Mouse (Mus musculus): ENCODE measurements around the gene Gm47969. TPM values are rescaled to one million over a fixed set of nuclear protein-coding genes. Genes with fewer than 3 reads are reported as not detected.
"Not testable (repeated sequence)": the region's sequence is repeated elsewhere in the genome, so short reads cannot be mapped to it uniquely, and the experiment has no call there.

Gene Gm47969
- not detected in 2 replicates for polyA plus RNA-seq (2015; fragmentation: Nextera tagmentation; extraction: Ambion mirVana)

GRCm38 (mm10) chr1:83044882-83045427 is at the start of gene Gm47969:
Gene Gm47969 (plus strand): TSS chr1:83044932.
- H3K4me3 ChIP-seq (replicated peaks; ENCODE audit: low read length): no peak within 1 kb of the TSS
- H3K27ac ChIP-seq (ENCODE audit: low read length): no peak within 1 kb of the TSS
- no peaks in the 10 kb centered on the region for H3K4me1 ChIP-seq (replicated peaks; ENCODE audit: control insufficient read depth, insufficient read depth, low read length)
- H3K27me3 ChIP-seq (replicated peaks; ENCODE audit: control insufficient read depth, insufficient read depth, low read length): no peaks in the 10 kb centered on the region
- WGBS: 86% methylated on average over 5 of the region's 5 CpGs
- H3K36me3 ChIP-seq (ENCODE audit: control insufficient read depth, insufficient read depth): no peaks in the 10 kb centered on the region
- no peak for ATAC-seq
- no peak within 1 kb of the TSS for H3K9ac ChIP-seq (replicated peaks; ENCODE audit: low read depth, low read length)
- H3K9me3 ChIP-seq (ENCODE audit: control insufficient read depth, low read length): no peaks in the 10 kb centered on the region
- no peak within 1 kb of the TSS for H3K4me2 ChIP-seq (ENCODE audit: low read length)

GRCm38 (mm10) chr1:83000306-83000705 is 44.4 kb upstream of the Gm47969 start, which contains the start of gene Gm47959:
Gene Gm47959 (plus strand): TSS chr1:83000548.
- not testable (repeated sequence) for H3K4me1 ChIP-seq (replicated peaks; ENCODE audit: control insufficient read depth, insufficient read depth, low read length); H3K4me3 ChIP-seq (replicated peaks; ENCODE audit: low read length); H3K27ac ChIP-seq (ENCODE audit: low read length); H3K9ac ChIP-seq (replicated peaks; ENCODE audit: low read depth, low read length); H3K27me3 ChIP-seq (replicated peaks; ENCODE audit: control insufficient read depth, insufficient read depth, low read length); ATAC-seq; H3K9me3 ChIP-seq (ENCODE audit: control insufficient read depth, low read length); H3K36me3 ChIP-seq (ENCODE audit: control insufficient read depth, insufficient read depth); H3K4me2 ChIP-seq (ENCODE audit: low read length)
- 96% methylated on average over 8 of the region's 9 CpGs for WGBS

GRCm38 (mm10) chr1:83006218-83007179 is 38.2 kb upstream of the Gm47969 start:
- Histone ChIP-seq H3K9me3 (ENCODE audit: control insufficient read depth, low read length) (no peaks in the 10 kb centered on the region), H3K4me3 (replicated peaks; ENCODE audit: low read length) (no peak overlapping the region), H3K4me2 (ENCODE audit: low read length) (no peak overlapping the region), H3K4me1 (replicated peaks; ENCODE audit: control insufficient read depth, insufficient read depth, low read length) (0 out of 2 replicates have a peak, but pooled peaks cover 4% of the 10 kb centered on the region), H3K27ac (ENCODE audit: low read length) (no peak overlapping the region), H3K27me3 (replicated peaks; ENCODE audit: control insufficient read depth, insufficient read depth, low read length) (no peaks in the 10 kb centered on the region), H3K36me3 (ENCODE audit: control insufficient read depth, insufficient read depth) (no peaks in the 10 kb centered on the region), H3K9ac (replicated peaks; ENCODE audit: low read depth, low read length) (no peak overlapping the region)
- ATAC-seq: no peak
- 84% methylated on average over 8 of the region's 8 CpGs for WGBS

- Histone ChIP-seq H3K4me1 (replicated peaks; ENCODE audit: control insufficient read depth, insufficient read depth, low read length) (0 out of 2 replicates have a peak, but pooled peaks cover 4% of the 10 kb centered on the region), H3K4me3 (replicated peaks; ENCODE audit: low read length) (no peak overlapping the region), H3K27ac (ENCODE audit: low read length) (no peak overlapping the region), H3K36me3 (ENCODE audit: control insufficient read depth, insufficient read depth) (no peaks in the 10 kb centered on the region), H3K9ac (replicated peaks; ENCODE audit: low read depth, low read length) (no peak overlapping the region), H3K27me3 (replicated peaks; ENCODE audit: control insufficient read depth, insufficient read depth, low read length) (no peaks in the 10 kb centered on the region), H3K4me2 (ENCODE audit: low read length) (no peak overlapping the region), H3K9me3 (ENCODE audit: control insufficient read depth, low read length) (no peaks in the 10 kb centered on the region)
- ATAC-seq: peak; percentile 86
- WGBS: 67% methylated on average over 6 of the region's 6 CpGs
Observed at GRCm38 (mm10) chr1:83007471-83007870, 37.3 kb upstream of the Gm47969 start.

- no peaks in the 10 kb centered on the region for H3K4me1 ChIP-seq (replicated peaks; ENCODE audit: control insufficient read depth, insufficient read depth, low read length)
- no peaks in the 10 kb centered on the region for H3K27me3 ChIP-seq (replicated peaks; ENCODE audit: control insufficient read depth, insufficient read depth, low read length)
- no peak overlapping the region for H3K27ac ChIP-seq (ENCODE audit: low read length)
- no peak overlapping the region for H3K4me3 ChIP-seq (replicated peaks; ENCODE audit: low read length)
- 96% methylated on average over 3 of the region's 3 CpGs for WGBS
- no peak overlapping the region for H3K9ac ChIP-seq (replicated peaks; ENCODE audit: low read depth, low read length)
- no peak for ATAC-seq
- no peaks in the 10 kb centered on the region for H3K36me3 ChIP-seq (ENCODE audit: control insufficient read depth, insufficient read depth)
- no peaks in the 10 kb centered on the region for H3K9me3 ChIP-seq (ENCODE audit: control insufficient read depth, low read length)
- no peak overlapping the region for H3K4me2 ChIP-seq (ENCODE audit: low read length)
Observed at GRCm38 (mm10) chr1:83014477-83014876, 30.3 kb upstream of the Gm47969 start.

- no peak overlapping the region for H3K9ac ChIP-seq (replicated peaks; ENCODE audit: low read depth, low read length)
- H3K4me3 ChIP-seq (replicated peaks; ENCODE audit: low read length): no peak overlapping the region
- no peaks in the 10 kb centered on the region for H3K9me3 ChIP-seq (ENCODE audit: control insufficient read depth, low read length)
- no peaks in the 10 kb centered on the region for H3K4me1 ChIP-seq (replicated peaks; ENCODE audit: control insufficient read depth, insufficient read depth, low read length)
- ATAC-seq: no peak
- H3K27ac ChIP-seq (ENCODE audit: low read length): no peak overlapping the region
- H3K4me2 ChIP-seq (ENCODE audit: low read length): no peak overlapping the region
- WGBS: 89% methylated on average over 10 of the region's 10 CpGs
- H3K27me3 ChIP-seq (replicated peaks; ENCODE audit: control insufficient read depth, insufficient read depth, low read length): no peaks in the 10 kb centered on the region
- H3K36me3 ChIP-seq (ENCODE audit: control insufficient read depth, insufficient read depth): no peaks in the 10 kb centered on the region
Observed at GRCm38 (mm10) chr1:83015329-83015879, 29.3 kb upstream of the Gm47969 start.

GRCm38 (mm10) chr1:83016556-83016955 is 28.2 kb upstream of the Gm47969 start:
- H3K36me3 ChIP-seq (ENCODE audit: control insufficient read depth, insufficient read depth): no peaks in the 10 kb centered on the region
- 66% methylated on average over 1 of the region's 1 CpGs for WGBS
- H3K27me3 ChIP-seq (replicated peaks; ENCODE audit: control insufficient read depth, insufficient read depth, low read length): no peaks in the 10 kb centered on the region
- ATAC-seq: no peak
- H3K27ac ChIP-seq (ENCODE audit: low read length): no peak overlapping the region
- no peak overlapping the region for H3K4me3 ChIP-seq (replicated peaks; ENCODE audit: low read length)
- no peak overlapping the region for H3K4me2 ChIP-seq (ENCODE audit: low read length)
- no peaks in the 10 kb centered on the region for H3K4me1 ChIP-seq (replicated peaks; ENCODE audit: control insufficient read depth, insufficient read depth, low read length)
- no peaks in the 10 kb centered on the region for H3K9me3 ChIP-seq (ENCODE audit: control insufficient read depth, low read length)
- no peak overlapping the region for H3K9ac ChIP-seq (replicated peaks; ENCODE audit: low read depth, low read length)

GRCm38 (mm10) chr1:83031950-83032349 is 12.8 kb upstream of the Gm47969 start:
- no peaks in the 10 kb centered on the region for H3K4me1 ChIP-seq (replicated peaks; ENCODE audit: control insufficient read depth, insufficient read depth, low read length)
- WGBS: 47% methylated on average over 1 of the region's 1 CpGs
- H3K36me3 ChIP-seq (ENCODE audit: control insufficient read depth, insufficient read depth): no peaks in the 10 kb centered on the region
- no peak overlapping the region for H3K27ac ChIP-seq (ENCODE audit: low read length)
- no peak for ATAC-seq
- no peak overlapping the region for H3K4me3 ChIP-seq (replicated peaks; ENCODE audit: low read length)
- no peak overlapping the region for H3K9ac ChIP-seq (replicated peaks; ENCODE audit: low read depth, low read length)
- H3K9me3 ChIP-seq (ENCODE audit: control insufficient read depth, low read length): no peaks in the 10 kb centered on the region
- H3K4me2 ChIP-seq (ENCODE audit: low read length): no peak overlapping the region
- no peaks in the 10 kb centered on the region for H3K27me3 ChIP-seq (replicated peaks; ENCODE audit: control insufficient read depth, insufficient read depth, low read length)

- Histone ChIP-seq H3K4me1 (replicated peaks; ENCODE audit: control insufficient read depth, insufficient read depth, low read length) (no peaks in the 10 kb centered on the region), H3K4me3 (replicated peaks; ENCODE audit: low read length) (no peak overlapping the region), H3K4me2 (ENCODE audit: low read length) (no peak overlapping the region), H3K27ac (ENCODE audit: low read length) (no peak overlapping the region), H3K27me3 (replicated peaks; ENCODE audit: control insufficient read depth, insufficient read depth, low read length) (no peaks in the 10 kb centered on the region), H3K9me3 (ENCODE audit: control insufficient read depth, low read length) (no peaks in the 10 kb centered on the region), H3K36me3 (ENCODE audit: control insufficient read depth, insufficient read depth) (no peaks in the 10 kb centered on the region), H3K9ac (replicated peaks; ENCODE audit: low read depth, low read length) (no peak overlapping the region)
- WGBS: 90% methylated on average over 6 of the region's 6 CpGs
- ATAC-seq: no peak
Observed at GRCm38 (mm10) chr1:83032508-83032907, 12.2 kb upstream of the Gm47969 start.

Data from forebrain, embryonic 16.5 days (tissue).